Mouse (Mus musculus) left cerebral cortex, postnatal 10 days (tissue): ENCODE data around the gene Il4. TPM values are rescaled to one million over a fixed set of nuclear protein-coding genes. Genes with fewer than 3 reads are reported as not detected.
A peak's percentile ranks its signal among the peaks of the same experiment; 100 is the strongest.

Source experiments
- DNase-seq, 2 experiments: peaks; one replicate each; pipeline ENCODE4 v3.0.0; 2021 to 2022; ENCODE audit warnings: low spot score in 2 of 2, mixed read lengths in 1 of 2; ENCODE audit errors: extremely low spot score in 1 of 2
- intact Hi-C: fragments of 180-260 bp; cut with DNase I; formaldehyde crosslinking; loops from one replicate; pipeline ENCODE4 v1.15.1; 2025
- total RNA-seq, 2 experiments: library from RNA; stranded (reverse); gene quantifications; 2 replicates each; pipeline ENCODE4 v1.2.3; 2021

Gene Il4
- not detected for total RNA-seq

DNA sequence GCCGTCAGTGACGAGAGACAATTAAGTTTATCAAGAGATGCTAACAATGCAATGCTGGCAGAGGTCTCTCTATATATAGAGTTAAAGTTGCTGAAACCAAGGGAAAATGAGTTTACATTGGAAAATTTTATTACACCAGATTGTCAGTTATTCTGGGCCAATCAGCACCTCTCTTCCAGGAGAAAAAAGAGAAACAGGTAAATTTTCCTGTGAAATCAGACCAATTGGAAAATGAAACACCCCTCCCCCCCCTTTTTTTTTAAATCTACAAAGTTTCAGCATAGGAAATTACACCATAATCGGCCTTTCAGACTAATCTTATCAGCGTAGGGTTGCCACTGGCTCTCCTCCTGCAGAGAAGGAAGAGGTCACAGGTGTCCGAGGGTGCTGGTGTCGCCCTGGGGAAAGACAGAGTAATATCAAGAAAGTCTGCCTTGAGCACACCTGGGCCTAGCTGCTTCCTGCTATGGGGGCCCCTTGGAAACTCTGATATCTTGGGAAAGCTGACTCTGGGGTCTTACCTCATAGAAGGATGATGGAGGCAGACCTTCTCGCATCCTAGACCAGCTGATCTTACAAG is at the start of gene Il4:
Il4 (minus strand) TSS at position 51 of the 580 bp plus-strand sequence.
- no peak for DNase-seq

DNA sequence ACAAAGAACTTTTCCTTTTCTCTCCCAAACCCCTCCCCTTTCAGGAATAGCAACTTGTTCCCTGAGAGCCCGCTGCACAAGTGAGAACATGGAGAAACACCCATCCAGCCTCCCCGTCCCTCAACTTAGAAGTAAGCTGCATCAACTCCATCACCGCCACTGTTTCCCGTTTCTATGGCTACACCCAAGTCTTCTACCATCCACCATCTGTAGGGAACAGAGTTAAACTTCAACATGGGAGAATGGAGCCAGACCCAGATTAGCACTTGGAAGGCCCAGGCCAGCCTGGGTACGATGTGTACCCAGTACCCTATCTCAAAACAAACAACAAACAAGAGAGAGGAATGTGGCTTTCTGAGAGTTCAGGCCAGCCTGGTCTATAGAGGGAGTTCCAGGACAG is 45.6 kb upstream of the Il4 start:
- DNase-seq: no peak
- intact Hi-C loops: no loop called here

More for the DNA sequence above, at the start of gene Il4:
- intact Hi-C loops: no loop called here

GRCm38 (mm10) chr11:53662794-53663674 is 44.6 kb upstream of the Il4 start:
- intact Hi-C loops: no loop called here
- no peak for DNase-seq

DNA sequence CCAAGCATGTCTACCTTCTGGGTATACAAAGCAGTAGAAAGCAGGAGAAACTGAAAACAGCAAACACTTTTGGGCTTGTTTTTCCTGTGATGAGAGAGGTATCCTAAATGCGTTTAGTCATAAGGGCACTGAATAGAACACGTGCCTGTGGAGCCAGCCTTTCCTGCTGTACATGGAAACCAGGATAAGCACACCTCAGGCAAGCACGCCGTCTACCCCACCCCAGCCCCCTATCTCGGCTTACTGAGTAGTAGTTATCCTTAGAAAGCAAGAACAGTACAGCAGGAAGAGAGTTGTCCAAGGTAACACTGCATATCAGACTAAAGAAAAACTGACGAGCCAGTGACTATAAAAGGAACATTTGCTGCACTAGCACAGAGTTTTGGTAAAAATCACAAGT is 39.4 kb upstream of the Il4 start:
- intact Hi-C loops: no loop called here
- DNase-seq: no peak

- DNase-seq: no peak
Measured at GRCm38 (mm10) chr11:53657381-53657780, 38.9 kb upstream of the Il4 start.

GRCm38 (mm10) chr11:53656558-53657202 is 38.2 kb upstream of the Il4 start:
- intact Hi-C loops: no loop called here

More at GRCm38 (mm10) chr11:53657381-53657780, 38.9 kb upstream of the Il4 start:
- intact Hi-C loops: no loop called here

GRCm38 (mm10) chr11:53655043-53655442 is 36.6 kb upstream of the Il4 start:
- no peak for DNase-seq
- intact Hi-C loops: no loop called here

More at GRCm38 (mm10) chr11:53656558-53657202, 38.2 kb upstream of the Il4 start:
- no peak for DNase-seq

DNA sequence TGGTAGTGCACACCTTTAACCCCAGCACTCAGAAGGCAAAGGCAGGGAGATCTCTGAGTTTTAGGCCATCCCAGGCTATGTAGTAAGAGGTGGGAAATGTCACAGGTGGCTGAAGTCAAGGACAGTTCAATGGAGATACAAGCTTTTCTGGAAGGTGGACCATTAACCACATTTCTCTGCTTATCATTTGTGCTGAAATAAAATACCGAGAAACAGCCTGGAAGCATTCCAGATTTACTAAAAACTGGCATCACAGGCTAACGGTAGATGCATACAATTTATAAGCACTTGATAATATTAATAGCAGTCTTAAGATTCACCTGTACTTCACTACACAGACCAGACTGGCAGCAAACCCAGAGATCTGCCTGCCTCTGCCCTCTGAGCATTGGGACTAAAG is 34.0 kb upstream of the Il4 start:
- intact Hi-C loops: no loop called here
- DNase-seq: no peak

- intact Hi-C loops: no loop called here
- no peak for DNase-seq
Measured at GRCm38 (mm10) chr11:53651441-53651840, 33.0 kb upstream of the Il4 start.

GRCm38 (mm10) chr11:53644017-53644416 is 25.5 kb upstream of the Il4 start:
- DNase-seq: no peak
- intact Hi-C loops: no loop called here

DNA sequence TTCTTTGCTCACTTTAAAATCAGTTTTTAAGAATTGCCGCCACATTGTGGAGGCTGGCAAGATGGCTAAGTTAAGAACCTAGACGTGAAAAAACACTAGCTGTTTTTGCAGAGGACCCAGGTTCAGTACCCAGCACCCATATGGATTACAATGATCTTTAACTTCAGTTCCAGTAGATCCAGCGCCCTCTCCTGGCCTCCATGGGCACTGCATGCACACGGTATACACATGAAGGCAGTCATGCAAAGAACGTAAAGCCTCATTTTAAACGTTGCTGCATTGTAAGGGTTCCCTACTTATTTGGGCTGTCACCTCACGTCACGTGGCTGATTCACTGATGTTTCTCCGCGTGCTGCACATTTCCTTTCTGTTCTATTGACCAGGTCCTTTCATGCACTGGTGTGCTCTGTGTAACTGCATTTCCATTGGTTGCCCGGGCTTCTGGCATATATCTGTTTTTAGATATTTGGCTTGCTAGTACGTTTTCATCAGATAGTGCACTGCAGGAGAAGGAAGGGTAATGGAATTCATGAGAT is 24.3 kb upstream of the Il4 start:
- no peak for DNase-seq
- intact Hi-C loops: no loop called here

GRCm38 (mm10) chr11:53637803-53638260 is 19.4 kb upstream of the Il4 start:
- intact Hi-C loops: no loop called here
- DNase-seq: no peak

DNA sequence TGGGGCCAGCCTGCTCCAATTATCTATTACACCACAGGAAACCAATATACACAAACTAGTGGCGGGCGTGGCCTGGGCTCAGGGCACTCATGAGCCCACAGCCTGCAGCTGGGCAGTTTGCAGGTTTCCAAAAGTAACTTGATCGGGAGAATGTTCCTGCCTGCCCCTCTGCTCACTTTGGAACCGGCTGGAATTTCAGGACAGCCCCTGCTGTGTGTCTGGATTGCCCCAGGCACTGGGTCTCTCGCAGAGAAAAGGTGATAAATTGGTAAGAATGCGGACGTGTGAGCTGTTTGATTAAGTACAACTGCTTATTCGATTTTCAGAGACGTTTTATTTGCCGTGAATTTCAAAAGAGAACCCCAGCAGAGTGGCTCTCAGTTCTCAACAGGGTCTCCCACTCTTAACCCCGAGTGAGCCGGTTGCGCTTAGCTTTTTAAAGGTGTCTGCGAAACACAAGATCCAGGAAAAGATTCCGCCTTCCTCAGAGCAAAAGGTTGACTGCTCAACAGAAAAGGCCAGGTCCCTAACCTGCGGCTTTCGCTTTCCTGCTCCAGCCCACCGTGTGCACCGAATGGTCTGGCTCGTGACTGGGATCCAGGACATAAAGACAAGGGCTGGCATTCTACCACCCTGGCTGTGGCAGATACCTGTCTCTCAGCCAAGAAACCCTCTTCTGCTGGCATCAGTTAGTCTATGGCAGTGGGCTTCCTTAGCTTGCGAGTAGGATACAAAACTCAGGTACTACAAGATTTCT is 18.8 kb upstream of the Il4 start:
- DNase-seq: no peak
- intact Hi-C loops: no loop called here

DNA sequence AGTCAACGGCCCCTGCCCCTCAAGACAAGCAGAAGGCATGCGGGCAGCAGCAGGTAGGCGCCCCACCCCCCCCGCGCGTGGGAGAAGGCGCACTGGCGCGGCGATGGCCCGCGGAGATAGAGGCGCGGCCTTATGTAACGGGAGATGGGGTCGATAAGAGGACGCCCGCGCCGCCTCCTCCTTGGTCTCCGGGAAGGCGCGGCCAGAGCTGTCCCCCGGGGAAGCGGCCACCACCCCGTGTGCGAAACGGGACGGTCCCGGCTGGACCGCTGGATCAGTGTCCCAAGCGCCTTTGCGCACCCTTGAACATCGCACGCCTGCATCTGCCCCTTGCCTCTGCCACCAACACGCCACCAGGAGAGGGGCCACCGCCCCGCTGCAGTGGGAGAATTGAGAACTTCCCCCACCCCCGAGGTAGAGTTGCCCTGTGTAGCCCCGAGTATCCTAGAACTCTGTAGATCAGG is 17.7 kb upstream of the Il4 start:
- intact Hi-C loops: no loop called here
- DNase-seq: peak in 1 of 2 experiments; percentile 60

GRCm38 (mm10) chr11:53635590-53636182 is 17.2 kb upstream of the Il4 start:
- intact Hi-C loops: no loop called here
- DNase-seq: no peak

DNA sequence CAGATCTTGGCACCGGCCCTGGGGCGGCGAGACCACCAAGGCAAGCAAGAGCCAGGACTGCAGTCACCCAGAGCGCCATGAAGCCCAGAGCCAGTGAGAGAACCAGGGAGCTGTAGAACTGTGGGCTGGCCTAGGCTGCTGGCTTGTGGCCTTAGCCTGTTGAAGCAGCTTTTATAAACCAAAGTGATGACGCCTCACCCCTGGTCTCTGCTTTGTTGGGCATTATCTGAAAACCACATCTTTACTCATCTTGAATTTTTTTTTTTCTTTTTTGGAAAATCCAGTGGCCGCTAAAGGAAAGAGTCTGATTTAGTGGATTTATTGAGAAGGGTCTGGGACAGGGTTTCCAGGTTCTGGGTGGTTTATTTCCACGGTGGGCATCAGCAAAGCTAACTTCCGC is 16.1 kb upstream of the Il4 start, which contains the start of gene Il13:
Il13 (minus strand) TSS at position 147 of the 400 bp plus-strand sequence.
- intact Hi-C loops: no loop called here

GRCm38 (mm10) chr11:53633644-53634043 is 15.2 kb upstream of the Il4 start:
- intact Hi-C loops: no loop called here

More for the DNA sequence above, 16.1 kb upstream of the Il4 start, which contains the start of gene Il13:
- no peak for DNase-seq

GRCm38 (mm10) chr11:53632122-53632733 is 13.8 kb upstream of the Il4 start:
- DNase-seq: no peak
- intact Hi-C loops: no loop called here

More at GRCm38 (mm10) chr11:53633644-53634043, 15.2 kb upstream of the Il4 start:
- DNase-seq: no peak
